Mouse (Mus musculus) natural killer cell, adult 2 months (primary cell): ENCODE measurements around the gene Trhr2.

Experiments used
- DNase-seq, 2 experiments: peaks; one replicate each; pipeline ENCODE4 v3.0.0; 2022; ENCODE audit warnings: low spot score in 2 of 2

Trhr2 gene

GRCm38 (mm10) chr8:122307836-122308235 lies 52.7 kb downstream of the Trhr2 start:
- DNase-seq = no peak
